Mouse (Mus musculus) embryo, embryonic 10.5 days (tissue): ENCODE data around the gene Dpysl4.
A peak's percentile ranks its signal among the peaks of the same experiment; 100 is the strongest.

ENCODE experiments used
- DNase-seq: peaks from one replicate; pipeline ENCODE4 v3.0.0-alpha.2; 2015; ENCODE audit warnings: low spot score

The Dpysl4 gene

DNA sequence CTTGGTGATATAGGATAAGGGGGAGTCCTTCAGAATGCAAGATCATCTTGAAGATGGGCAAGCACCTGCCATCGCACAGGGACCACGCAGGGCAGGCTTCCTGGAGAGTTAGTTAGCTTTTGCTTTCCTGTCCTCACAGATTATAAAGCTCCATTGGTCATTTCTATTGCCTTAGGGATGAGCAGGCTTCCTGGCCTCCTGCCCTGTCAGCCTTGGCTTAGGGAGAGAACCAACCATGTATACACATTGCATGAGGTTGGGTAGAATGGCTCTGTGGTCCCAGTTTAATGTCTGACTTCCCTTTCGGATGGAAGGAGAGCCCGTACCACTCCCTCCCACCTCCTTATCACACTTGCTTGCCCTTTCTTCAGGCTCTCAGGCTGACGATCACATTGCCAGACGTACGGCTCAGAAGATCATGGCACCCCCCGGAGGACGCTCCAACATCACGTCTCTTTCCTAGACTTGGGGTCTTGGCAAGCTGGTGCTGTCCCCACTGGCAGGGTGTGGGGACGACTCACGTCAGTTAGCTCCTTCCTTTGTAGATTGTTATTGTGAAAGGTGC is 14.8 kb downstream of the Dpysl4 start:
- DNase-seq: no peak

DNA sequence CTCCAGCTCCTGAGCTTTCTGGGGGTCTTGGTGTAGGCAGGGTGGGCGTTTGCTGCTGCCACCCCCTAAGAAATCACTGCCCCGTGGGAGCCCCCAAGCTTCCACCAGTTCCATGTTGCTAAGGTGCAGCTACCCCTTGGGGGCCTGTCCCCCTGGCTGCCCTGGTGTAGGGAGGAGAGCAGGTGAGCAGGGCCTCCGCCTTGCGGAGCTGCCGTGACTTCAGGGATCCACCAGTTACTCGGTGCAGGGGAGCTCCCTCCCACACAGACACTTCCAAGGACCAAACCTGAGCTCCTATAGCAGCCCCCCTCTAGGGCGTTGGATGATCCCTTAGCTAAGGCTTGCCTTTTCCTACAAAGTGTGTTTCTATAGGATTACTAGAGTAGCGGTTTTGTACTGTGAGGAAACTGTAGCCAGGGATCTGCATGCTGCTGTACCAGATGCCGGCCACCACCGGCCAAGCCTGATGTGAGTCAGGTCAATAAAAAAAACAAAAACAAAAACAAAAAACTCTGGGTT is 15.5 kb downstream of the Dpysl4 start:
- no peak for DNase-seq

DNA sequence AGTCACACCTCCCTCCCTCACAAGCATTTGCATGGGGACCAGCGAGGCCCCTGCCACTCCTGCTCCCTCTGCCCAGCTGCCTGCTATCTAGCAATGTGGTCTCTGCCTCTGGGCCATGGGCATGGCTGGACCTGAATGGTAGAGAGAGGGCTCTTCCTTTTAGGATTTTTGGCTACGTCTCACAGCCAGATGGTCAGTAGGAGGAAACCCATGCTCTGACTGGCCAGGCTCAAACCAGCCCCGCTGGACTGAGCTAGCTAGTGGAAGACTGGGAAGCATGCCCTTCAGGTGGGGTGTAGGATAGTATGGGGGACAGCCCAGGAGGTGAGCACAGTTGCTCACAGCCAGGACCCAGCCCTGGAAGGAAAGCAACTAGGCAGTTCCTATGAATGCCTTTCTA is 16.0 kb downstream of the Dpysl4 start:
- DNase-seq: no peak

DNA sequence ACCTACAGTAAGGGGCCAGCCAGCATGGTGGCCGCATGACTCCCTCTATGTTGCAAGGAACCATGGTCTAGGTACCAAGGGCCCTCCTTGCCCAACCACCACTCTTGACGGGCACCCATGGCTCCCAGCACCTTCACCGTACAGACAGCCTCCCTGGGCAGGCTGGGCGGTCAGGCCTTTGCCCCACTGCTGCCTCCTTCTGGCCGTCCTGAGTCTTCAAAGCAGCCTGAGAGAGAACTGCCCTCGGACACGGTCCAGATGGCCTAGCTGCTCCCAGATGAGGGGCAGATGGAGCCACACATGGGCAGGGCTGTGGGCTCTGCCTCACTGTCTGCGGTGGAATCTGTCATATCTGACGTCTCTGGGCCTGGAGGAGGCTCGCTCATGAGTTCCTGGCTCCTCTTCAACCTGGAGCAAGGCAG is 18.2 kb downstream of the Dpysl4 start:
- DNase-seq: peak; percentile 51

DNA sequence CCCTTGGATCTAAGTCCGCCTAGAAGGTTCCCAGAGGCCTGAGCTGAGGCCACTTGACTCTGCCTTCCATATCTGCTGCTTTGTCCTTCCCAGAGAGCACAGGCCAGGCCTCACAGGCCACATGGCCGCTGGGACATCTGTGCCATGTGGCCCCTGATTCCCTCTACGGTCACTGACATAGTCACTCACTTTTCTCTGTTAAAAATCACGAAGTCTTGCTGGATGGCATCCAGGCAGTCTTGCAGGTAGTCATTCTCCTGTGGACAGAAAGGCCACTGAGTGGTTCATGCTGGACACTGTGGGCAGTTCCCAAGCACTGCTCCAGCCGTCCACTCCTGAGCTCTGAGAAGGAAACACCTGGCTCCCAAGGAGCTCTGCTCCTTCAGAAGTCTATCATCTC is 19.3 kb downstream of the Dpysl4 start:
- no peak for DNase-seq

DNA sequence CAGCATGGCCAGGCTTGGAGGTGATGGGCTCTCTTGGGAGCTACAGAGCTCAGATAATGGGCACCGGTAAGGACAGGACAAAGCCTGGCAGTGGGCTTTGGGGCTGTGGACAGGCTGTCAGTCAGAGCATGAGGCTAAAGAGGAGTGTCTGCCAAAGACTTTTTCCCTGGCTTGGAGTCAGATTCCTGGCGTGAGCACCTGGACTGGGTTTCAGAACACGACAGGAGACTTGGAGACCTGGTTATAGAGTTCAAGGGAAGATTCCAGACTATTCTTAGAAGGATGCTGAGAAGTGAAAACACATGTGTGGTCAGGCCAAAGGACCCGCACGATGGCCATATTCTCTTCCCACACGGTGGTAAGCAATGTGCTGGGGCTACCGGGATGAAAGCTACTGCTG is 19.9 kb downstream of the Dpysl4 start:
- no peak for DNase-seq

DNA sequence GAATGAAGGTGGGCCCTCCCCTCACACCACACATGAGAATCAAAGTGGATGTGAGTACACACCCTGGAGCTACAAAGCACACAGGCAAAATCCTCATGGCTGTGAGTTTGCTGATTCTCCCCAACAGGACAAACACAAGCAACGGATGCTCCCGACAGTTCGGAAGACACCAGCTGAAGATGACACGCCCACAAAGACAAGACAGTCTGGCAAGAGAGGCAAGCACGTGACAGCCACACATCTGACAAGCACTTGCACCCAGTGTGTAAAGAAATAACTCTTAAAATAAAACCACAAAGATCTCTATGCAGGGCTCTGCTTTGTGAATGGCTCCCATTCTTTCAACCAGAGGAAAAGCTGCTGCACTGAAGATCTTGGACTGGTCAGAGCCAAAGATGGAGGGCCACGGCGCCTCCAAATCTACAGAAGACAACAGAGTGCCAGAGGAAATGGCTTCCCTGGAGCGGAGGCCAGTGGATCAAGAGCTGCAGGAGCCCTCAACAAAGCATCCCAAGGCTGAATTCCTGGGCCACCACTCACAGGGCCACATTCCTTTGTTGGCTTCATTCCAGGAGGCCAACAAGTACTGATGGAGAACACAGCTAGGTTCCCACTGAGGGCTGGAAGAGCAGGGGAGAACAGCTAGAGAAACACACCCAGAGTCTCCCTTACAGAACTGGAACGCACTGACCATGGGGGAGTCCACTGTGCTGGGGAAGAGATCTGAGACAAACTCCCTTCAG is 22.3 kb downstream of the Dpysl4 start:
- no peak for DNase-seq

DNA sequence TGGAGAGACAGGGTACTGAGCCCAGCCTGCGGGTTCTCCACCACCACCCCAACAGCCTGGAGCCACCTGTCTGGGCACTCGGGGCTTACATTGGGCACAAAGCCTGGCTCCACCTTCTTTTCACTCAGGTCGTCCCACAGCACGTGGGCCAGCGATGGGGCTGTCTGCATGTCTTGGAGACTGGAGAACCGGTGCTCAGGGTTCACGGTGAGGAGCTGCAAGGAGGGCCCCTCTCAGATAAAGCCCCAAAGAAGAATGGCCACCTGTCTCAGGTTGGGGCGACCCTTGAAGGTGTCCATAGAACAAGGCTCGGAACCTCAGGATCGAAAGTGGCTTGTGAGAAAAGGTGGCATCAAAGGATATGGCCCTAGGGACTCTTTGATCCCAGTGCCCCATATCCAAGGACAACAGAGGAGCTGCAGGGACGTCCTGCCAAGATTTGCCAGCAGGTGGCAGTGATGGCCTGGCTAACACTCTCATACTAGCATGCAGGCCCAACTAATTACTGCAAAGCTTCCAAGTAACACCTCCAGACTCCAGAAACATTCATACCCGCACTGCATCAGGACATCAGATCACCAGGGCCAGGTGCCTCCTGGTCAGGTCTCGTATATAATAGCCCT is 33.5 kb downstream of the Dpysl4 start:
- peak; percentile 86 for DNase-seq

DNA sequence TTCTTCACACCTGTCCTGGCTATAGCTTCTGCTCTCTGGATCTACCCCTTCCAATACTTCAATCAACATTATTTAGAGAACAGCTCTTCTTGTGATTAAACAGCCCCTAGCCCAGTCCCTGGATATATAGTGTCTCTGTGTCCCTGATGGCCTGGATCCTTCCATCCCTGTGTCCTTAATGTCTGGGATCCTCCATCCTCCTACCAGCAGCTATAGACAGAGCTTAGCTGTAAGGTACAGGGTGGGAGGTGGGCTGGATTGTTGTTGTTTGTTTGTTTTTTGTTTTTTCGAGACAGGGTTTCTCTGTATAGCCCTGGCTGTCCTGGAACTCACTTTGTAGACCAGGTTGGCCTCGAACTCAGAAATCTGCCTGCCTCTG is 34.0 kb downstream of the Dpysl4 start:
- DNase-seq: no peak

DNA sequence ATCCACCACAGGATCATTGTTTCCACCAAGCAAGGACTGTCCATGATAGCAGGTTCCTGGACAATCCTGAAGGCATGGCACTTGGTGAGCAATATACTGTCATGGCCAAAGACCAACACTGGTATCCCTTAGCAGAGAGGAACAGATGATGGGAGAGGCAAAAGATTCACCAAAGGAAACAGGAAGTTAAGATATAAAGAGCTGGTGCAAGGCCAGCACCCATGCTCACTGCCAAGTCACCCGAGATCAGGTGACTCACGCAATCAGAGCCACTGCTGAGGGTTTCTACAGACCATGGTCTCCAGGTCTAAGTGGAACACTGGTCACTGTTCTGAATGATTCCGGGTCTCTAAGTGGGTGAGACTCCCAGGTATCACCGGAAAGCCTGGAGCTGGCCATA is 40.1 kb downstream of the Dpysl4 start:
- DNase-seq: no peak

DNA sequence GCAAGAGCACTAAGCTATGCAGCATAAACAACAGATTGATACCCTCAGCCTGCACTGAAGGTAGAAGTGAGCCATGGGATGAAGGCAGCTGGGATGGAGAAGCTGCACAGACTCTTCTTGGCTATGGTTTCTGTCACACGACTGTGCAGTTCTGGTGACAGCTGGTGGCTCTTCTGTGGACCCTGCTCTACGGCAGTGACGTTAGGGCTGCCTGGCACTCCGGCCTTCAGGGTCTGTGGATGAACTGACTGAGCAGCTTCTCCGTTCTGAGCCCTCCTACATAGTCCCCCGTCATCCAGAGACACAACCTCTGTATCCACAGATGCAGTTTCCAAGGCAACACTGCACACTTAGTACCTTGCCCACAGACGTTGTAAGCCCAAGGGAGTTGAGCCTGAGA is 40.7 kb downstream of the Dpysl4 start:
- no peak for DNase-seq

DNA sequence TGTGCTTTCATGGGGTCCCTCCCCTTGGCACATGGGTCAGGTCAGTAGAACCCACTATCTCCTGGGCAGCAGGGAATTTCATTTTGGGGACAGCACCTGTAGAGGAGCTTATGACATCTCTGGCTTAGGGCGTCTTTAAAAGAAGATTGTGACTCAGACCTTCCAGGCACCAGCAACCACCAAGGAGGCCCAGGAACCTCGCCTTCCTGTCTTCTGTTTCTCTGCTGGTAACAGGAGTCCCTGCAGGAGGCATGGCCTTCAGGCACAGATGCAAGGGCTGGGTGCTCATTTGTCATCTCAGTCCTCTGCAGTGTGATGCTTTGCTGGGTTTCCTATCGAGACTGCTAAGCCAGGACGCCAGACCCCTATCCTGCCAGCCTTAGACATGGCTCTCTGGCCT is 43.2 kb downstream of the Dpysl4 start:
- no peak for DNase-seq

DNA sequence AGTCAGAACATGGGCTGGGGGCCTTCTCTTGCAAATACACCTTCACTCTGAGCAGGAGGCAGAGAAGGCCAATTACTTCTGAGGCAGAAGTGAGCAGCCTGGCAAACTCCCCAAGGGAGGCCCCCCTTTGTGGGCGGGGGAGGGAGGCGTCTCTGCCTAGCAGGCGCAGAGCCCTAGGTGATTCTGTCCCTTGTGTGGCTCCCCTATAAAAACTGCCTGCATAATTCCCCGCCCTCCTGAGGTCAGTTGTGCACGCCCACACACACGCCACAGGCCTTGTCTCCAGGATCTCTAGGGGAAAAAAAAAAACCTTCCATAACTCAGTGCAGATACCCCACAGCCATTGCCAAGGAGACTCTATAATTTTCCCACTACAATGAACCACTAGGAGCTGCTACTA is 44.6 kb downstream of the Dpysl4 start:
- no peak for DNase-seq

DNA sequence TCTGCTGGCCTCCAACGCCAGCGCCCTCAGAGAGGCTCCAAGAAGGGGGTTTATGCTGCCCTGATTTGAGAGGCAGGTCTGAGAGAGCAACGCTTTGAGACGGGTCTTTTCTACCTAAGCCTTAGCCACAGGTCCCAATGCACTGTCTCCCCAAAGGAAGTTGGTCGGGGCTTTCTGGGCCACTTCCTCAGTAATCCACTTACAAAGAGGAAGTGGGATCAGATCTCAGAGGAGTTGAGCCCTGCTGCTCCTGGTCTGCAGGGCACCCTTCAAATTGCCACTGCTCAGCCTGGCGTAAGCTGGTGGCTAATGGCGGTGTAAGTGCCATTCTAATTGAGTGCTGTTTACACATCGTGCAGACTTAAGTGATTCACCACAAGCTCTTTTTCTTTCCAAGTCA is 45.7 kb downstream of the Dpysl4 start:
- no peak for DNase-seq

DNA sequence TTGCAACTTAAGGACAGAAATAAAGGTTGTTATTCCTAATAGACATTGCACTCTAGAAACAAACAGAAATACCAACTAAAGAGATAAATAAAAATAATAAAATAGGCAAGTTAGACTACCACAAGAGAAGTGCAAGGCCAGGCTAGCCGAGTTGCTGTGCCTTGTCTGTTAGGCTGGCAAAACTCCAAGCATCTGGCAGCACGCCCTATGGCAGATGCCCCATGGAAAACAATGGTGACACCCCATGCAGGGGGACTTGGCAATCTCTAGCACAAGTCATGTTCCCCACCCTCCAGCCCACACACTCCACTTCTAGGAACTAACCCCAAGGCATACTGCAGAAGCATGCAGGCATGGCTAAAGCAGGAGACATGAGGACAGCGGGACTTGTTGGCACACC is 47.6 kb downstream of the Dpysl4 start:
- no peak for DNase-seq

DNA sequence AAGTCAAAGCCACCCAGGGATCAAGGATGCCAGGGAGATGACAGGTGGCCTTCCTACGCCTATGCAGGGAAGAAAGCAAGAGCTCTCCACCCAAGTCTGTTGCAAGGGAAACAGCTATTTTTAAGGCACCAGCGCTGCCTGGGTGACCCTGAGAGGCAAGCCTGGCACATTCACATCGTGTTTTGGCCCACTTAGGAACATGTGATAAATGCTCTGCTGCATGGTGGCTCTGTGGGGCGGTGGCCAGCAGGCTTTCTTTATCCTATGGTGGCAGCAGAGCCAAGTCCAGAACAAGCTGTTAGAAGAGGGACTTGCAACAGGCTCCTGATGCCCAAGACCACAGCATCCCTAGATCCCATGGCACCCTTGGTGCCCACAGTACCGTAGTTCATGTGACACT is 49.4 kb downstream of the Dpysl4 start:
- DNase-seq: no peak

DNA sequence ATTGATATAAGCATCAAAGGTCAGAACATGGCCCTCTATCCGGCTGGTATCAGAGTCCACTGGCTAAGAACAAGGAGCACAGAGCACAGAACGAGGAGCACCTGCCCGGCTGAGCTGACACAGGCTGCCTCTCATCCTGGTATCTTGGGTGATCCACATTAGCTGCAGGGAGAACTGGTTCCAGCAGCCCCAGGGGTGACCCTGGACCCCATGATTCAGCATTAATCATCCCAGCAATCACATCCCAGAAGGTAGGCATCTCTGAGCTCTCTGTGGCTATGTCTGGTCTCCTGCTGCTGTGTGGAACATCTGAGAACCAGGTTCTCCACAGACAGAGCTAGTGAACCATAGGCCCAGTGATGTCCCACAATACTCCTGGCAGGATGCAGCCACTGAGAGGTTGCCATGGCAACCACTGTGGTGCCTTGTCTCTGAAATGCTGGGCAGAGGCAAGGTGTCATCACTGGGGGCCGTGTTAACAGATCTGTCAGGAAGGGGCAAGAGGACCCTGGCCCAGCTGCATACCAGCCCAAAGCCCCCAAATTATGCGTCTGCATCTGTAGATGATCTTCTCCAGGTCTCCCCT is 51.2 kb downstream of the Dpysl4 start:
- DNase-seq: peak; percentile 40

DNA sequence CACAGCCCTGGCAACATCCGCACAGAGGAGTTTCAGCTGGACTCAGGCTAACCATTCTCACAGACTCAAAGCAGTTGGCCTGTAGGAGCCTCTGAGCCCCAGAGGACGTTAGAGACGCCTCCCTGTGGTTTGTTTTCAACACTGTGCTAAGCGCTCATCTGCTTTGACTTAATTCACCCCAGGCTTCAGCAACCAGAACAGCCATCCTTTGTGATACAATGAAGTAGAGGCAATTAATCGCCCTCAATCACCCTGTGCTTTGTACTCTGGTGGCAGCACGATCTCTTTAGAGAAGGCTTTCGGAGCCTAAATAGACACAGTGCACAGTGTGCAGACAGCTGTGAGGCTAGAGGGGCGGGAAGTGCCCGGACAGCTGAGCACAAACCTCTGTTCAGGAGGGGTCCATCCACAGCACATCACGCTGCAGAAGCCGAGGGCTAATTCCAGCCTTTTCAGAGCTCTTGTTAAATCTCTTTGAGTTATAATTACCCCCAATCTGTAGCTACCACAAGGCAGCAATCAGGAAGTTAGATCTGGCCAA is 54.2 kb downstream of the Dpysl4 start:
- DNase-seq: peak; percentile 85

DNA sequence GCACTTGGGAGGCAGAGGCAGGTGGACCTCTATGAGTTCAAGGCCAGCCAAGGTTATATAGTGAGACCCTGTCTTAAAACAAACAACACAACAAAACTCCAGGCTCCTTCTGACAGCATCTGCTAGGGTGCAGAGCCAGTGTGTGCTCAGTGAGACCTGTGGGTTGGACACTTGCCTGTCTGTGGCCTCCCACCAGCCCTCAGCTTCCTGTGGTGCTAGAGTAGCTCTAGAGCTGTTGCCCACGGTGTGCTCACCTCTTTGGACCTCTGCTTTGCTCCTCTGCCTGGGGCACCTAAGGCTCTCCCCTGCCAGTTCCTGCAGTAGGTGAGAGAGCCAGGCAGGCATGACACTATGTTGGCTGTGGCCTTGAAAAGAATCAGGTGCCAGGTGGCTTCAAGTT is 58.0 kb downstream of the Dpysl4 start:
- DNase-seq: no peak

DNA sequence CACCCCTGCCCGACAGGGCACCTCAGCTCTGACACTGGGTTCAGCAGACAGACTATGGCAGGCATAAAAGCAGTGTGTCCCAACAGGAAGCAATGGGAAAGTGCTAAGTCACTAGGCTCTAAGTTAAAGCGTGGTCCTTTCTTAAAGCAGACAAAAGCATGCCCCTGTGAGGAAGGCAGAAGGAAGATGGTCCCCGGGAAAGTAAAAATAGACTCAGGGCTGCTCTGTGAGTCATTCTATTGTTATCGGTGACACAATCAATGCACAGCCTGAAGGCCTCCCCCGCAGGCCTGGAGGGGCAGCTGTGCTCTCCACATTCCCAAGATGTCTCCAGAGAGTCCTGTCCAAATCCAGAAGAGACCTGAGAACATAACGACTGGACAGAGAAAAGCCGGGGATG is 60.1 kb downstream of the Dpysl4 start:
- peak; percentile 21 for DNase-seq

DNA sequence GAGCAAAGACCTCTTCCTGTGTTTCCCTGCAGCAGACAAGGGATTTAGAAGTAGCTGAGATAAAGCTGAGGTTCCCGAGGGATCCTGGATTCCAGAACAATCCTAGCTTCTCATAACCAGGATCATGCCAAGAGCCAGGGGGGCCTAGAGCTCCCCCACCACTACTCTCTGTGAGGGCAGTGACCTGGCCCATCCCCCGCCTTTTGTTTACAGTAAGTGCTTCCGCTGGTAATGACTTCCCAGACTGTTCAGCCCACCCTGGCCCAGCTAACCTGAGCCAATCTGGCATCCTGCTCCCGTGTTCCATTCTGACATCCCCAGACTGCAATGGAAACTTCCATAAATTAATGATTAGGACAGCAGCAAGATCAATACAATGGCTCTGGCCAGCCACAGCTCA is 61.6 kb downstream of the Dpysl4 start:
- no peak for DNase-seq

DNA sequence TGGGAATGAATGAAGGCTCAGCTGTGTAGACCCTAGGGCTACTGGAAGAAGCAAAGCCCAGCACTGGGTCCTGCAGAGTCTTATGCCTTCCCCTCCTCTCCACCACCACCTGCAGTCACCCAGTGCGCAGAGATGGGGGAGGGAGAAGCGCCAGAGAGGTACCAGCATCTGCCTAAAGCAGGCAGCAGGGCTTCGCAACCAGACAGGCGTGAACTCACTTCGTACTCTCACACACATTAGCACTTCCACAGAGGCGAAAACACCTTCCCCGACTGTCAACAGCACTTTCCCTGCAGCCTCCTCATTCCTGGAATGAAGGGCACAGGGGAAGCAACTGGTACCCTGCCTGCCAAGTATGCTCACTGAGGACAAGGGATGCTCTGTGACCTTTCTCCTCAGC is 63.6 kb downstream of the Dpysl4 start:
- no peak for DNase-seq

DNA sequence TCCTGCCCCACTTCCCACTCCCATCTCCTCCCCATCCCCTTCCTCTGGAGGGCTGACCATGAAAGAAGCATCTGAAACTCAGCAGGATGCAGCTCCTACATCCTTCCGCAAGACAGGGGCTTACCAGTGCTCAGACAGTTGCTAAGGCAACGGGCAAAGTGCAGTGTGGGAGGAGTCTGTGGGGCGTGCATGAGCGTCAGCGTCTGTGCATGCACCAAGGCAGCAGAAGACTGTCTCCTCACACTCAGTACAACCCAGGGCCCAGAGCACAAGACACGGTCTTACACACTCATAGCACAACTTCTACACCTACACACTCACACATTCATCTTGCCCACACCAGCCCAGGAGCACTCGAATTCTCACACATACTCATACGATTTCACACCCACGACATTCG is 65.3 kb downstream of the Dpysl4 start:
- DNase-seq: peak; percentile 84
